Mouse (Mus musculus): ENCODE measurements at regions not wholly inside any gene's neighbourhood (a gene's known extent, or its start where the extent isn't known, plus 50 kb on each side); places are given as distances from the start of the nearest gene placed in this dataset.
"Not testable (repeated sequence)": the region's sequence is repeated elsewhere in the genome, so short reads cannot be mapped to it uniquely, and the experiment has no call there.

DNA sequence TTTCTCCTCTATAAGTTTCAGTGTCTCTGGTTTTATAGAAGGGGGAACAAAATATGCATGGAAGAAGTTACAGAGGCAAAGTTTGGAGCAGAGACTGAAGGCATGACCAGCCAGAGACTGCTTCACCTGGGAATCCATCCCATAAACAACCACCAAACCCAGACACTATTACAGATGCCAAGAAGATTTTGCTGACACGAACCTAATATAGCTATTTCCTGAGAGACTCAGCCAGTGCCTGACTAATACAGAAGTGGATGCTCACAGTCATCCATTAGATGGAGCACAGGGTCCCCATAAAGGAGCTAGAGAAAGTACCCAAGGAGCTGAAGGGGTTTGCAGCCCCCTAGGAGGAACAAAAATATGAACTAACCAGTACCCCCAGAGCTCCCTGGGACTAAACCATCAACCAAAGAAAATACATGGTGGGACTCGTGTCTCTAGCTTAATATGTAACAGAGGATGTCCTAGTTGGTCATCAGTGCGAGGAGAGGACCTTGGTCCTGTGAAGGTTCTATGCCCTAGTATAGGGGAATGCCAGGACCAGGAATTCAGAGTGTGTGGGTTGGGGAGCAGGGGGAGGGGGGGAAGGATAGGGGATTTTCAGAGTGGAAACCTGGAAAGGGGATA, 621.2 kb upstream of the Msl3l2 start:
- not testable (repeated sequence) for H3K27ac ChIP-seq (ENCODE audit: low read length); H3K9ac ChIP-seq (ENCODE audit: low read length); H3K27me3 ChIP-seq (ENCODE audit: control insufficient read depth, insufficient read depth, low read depth, low read length); H3K4me2 ChIP-seq (ENCODE audit: low read depth, low read length); H3K4me1 ChIP-seq (replicated peaks; ENCODE audit: control insufficient read depth, insufficient read depth, low read length); H3K36me3 ChIP-seq (ENCODE audit: control insufficient read depth, insufficient read depth, low read length); H3K4me3 ChIP-seq (ENCODE audit: low read length); ATAC-seq (ENCODE audit: low read depth); H3K9me3 ChIP-seq (ENCODE audit: control insufficient read depth, low read length)
- WGBS = 73% methylated on average over 3 of the region's 3 CpGs

DNA sequence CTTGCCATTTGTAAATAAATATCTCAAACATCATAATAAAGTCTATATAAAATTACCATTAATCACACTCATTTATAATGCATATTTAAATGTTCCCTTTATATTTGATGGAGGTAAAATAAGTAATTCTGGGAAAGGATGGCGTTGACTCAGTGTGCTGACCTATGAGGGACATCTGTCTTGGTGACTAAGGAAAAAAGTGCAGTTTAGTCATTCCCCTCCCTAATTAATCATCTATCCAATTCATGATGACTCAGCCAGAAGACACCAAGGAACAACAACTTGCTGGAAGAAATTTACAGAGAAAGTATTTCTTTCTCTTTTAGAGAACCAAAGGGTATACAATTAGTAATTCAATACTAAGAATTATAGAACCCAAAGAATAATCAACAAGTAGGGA, 584.0 kb upstream of the Msl3l2 start:
- Histone ChIP-seq H3K36me3 (ENCODE audit: control insufficient read depth, insufficient read depth, low read length) (no peaks in the 10 kb centered on the region), H3K4me3 (ENCODE audit: low read length) (no peak overlapping the region), H3K4me2 (ENCODE audit: low read depth, low read length) (no peak overlapping the region), H3K27me3 (ENCODE audit: control insufficient read depth, insufficient read depth, low read depth, low read length) (no peaks in the 10 kb centered on the region), H3K9ac (ENCODE audit: low read length) (no peak overlapping the region), H3K27ac (ENCODE audit: low read length) (no peak overlapping the region), H3K9me3 (ENCODE audit: control insufficient read depth, low read length) (no peaks in the 10 kb centered on the region), H3K4me1 (replicated peaks; ENCODE audit: control insufficient read depth, insufficient read depth, low read length) (no peaks in the 10 kb centered on the region)
- no peak for ATAC-seq (ENCODE audit: low read depth)
- WGBS = 63% methylated on average over 1 of the region's 1 CpGs

DNA sequence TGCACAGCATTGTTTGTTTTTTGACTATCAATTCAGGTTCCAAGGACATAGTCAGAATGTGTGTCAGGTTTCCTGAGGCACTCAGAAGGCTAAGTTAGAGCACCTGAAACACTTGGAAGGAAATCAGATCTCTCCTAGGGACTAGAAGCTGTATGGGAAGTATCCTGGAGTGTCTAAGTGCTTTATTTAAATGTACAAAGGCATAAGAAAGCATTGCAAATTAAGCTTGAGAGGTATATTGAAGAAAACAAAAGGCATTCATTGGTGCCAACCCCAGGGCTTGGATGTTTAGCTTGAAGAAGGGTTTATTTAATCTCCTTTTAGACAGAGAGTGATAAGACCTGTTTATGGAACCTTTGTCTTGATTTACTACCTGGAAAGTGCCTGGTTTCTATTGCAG, 569.3 kb upstream of the Msl3l2 start:
- Histone ChIP-seq H3K4me3 (ENCODE audit: low read length) (no peak overlapping the region), H3K4me2 (ENCODE audit: low read depth, low read length) (no peak overlapping the region), H3K9me3 (ENCODE audit: control insufficient read depth, low read length) (no peaks in the 10 kb centered on the region), H3K27ac (ENCODE audit: low read length) (no peak overlapping the region), H3K36me3 (ENCODE audit: control insufficient read depth, insufficient read depth, low read length) (no peaks in the 10 kb centered on the region), H3K4me1 (replicated peaks; ENCODE audit: control insufficient read depth, insufficient read depth, low read length) (no peaks in the 10 kb centered on the region), H3K9ac (ENCODE audit: low read length) (no peak overlapping the region), H3K27me3 (ENCODE audit: control insufficient read depth, insufficient read depth, low read depth, low read length) (no peaks in the 10 kb centered on the region)
- no peak for ATAC-seq (ENCODE audit: low read depth)

DNA sequence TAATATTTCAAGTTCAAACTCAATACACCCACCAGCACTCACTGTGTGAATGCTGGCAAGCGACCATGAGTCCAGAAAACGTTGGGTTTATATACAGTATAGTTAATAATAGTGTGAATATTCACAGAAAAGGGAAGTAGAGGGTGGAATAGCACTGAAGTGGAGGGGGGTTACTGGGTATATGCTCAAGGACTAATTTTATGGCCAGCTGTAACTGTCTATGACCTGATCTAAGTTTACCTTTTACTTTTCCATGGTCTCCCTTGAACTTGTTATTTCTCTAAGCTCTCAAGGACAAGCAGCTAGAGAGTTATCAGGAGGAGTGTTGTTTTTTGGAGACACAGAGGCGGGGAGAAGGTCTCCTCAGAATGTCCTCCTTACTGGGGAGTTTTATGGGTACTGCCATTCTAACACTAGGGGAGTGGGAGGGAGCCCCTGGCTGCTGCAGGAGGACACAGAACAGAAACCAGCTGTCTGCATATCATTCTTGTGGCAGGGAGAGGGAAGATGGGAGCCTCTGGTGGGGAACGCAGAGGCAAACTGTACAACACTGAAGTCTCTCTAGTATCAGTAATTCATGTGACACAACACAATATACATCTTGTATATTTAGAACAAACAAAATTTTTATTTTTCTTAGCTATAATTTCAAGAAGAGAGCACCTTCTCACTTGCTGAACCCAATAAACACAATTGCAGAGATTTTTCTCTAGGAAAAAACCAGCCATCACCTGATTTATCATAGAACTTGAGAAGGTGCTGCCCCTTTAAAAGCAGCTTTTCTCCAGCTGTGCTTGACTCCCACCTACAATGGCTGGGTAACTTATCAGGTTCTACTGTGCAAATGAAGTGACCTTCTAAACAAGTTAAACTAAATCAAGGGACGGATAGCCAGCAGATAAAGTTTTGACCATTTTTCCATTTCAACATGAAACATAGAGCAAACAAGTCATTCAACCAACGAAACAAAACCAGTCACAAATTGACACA, 560.0 kb upstream of the Msl3l2 start:
- H3K9ac ChIP-seq (ENCODE audit: low read length) = no peak overlapping the region
- no peak overlapping the region for H3K4me2 ChIP-seq (ENCODE audit: low read depth, low read length)
- no peak for ATAC-seq (ENCODE audit: low read depth)
- H3K36me3 ChIP-seq (ENCODE audit: control insufficient read depth, insufficient read depth, low read length) = no peaks in the 10 kb centered on the region
- H3K4me1 ChIP-seq (replicated peaks; ENCODE audit: control insufficient read depth, insufficient read depth, low read length) = no peaks in the 10 kb centered on the region
- no peak overlapping the region for H3K27ac ChIP-seq (ENCODE audit: low read length)
- no peaks in the 10 kb centered on the region for H3K27me3 ChIP-seq (ENCODE audit: control insufficient read depth, insufficient read depth, low read depth, low read length)
- no peak overlapping the region for H3K4me3 ChIP-seq (ENCODE audit: low read length)
- 59% methylated on average over 6 of the region's 6 CpGs for WGBS
- no peaks in the 10 kb centered on the region for H3K9me3 ChIP-seq (ENCODE audit: control insufficient read depth, low read length)

DNA sequence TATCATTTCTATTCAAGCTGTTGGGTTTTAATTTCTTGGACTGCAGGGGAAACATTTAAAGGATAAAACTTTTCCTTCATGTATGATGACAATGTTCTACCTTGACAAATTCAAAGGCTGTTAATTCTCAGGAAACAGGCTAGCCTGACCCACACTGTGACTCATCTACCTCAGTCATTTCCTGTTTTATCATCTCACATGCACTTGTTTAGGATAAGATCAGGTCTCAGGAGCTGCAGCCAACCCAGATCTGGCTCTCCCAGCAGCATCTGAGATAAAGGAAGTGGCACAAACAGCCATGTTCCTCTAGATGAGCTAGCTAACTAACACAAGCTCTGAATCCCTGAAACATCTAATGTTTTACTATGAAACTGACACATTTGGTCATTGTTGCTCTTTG, 541.8 kb upstream of the Msl3l2 start:
- H3K4me3 ChIP-seq (ENCODE audit: low read length) = no peak overlapping the region
- no peaks in the 10 kb centered on the region for H3K27me3 ChIP-seq (ENCODE audit: control insufficient read depth, insufficient read depth, low read depth, low read length)
- no peak overlapping the region for H3K4me2 ChIP-seq (ENCODE audit: low read depth, low read length)
- no peak overlapping the region for H3K9ac ChIP-seq (ENCODE audit: low read length)
- no peaks in the 10 kb centered on the region for H3K36me3 ChIP-seq (ENCODE audit: control insufficient read depth, insufficient read depth, low read length)
- ATAC-seq (ENCODE audit: low read depth) = no peak
- H3K4me1 ChIP-seq (replicated peaks; ENCODE audit: control insufficient read depth, insufficient read depth, low read length) = no peaks in the 10 kb centered on the region
- no peaks in the 10 kb centered on the region for H3K9me3 ChIP-seq (ENCODE audit: control insufficient read depth, low read length)
- no peak overlapping the region for H3K27ac ChIP-seq (ENCODE audit: low read length)

DNA sequence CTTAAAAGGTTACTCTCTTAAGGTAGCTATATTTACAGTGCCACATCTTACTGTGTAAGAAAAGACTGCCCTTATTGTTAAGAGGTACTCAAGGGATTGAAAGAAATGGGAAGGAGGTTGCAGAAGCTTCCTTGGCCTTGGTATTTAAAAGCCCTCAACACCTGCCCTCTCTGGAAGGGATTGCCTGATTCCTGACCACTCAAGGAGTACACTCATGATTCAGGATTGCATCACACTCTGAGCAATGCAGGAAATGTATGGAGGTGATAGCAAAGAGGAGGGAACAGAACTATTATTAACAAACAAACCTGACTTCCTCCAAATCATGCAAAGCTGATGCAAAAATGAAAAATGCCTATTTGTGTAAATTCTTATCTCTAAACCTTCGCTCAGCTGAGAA, 534.0 kb upstream of the Msl3l2 start:
- no peaks in the 10 kb centered on the region for H3K9me3 ChIP-seq (ENCODE audit: control insufficient read depth, low read length)
- no peak for ATAC-seq (ENCODE audit: low read depth)
- no peaks in the 10 kb centered on the region for H3K36me3 ChIP-seq (ENCODE audit: control insufficient read depth, insufficient read depth, low read length)
- no peaks in the 10 kb centered on the region for H3K4me1 ChIP-seq (replicated peaks; ENCODE audit: control insufficient read depth, insufficient read depth, low read length)
- H3K4me2 ChIP-seq (ENCODE audit: low read depth, low read length) = no peak overlapping the region
- H3K27me3 ChIP-seq (ENCODE audit: control insufficient read depth, insufficient read depth, low read depth, low read length) = no peaks in the 10 kb centered on the region
- 87% methylated on average over 1 of the region's 1 CpGs for WGBS
- H3K9ac ChIP-seq (ENCODE audit: low read length) = no peak overlapping the region
- H3K27ac ChIP-seq (ENCODE audit: low read length) = no peak overlapping the region
- H3K4me3 ChIP-seq (ENCODE audit: low read length) = no peak overlapping the region

DNA sequence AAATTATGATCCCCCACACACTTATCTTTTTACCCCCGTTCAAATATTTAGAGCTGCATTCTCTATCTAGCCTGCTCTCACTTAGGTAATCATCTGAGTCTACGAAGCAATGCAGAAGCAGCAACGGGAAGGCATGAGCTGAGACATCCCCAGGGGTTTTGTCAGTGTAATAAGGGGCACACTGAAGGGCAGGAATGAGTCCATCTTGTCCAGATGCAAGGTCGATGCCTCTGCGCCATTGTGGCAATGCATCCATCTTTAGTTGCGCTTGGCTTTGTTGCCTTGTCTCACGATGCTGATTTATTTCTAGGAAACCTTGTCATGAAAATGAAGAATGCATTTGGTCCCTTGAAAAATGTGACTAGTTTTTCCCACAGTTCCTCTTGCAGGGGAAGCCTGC, 515.7 kb upstream of the Msl3l2 start:
- no peak overlapping the region for H3K9ac ChIP-seq (ENCODE audit: low read length)
- WGBS = 73% methylated on average over 7 of the region's 7 CpGs
- H3K27ac ChIP-seq (ENCODE audit: low read length) = no peak overlapping the region
- no peaks in the 10 kb centered on the region for H3K4me1 ChIP-seq (replicated peaks; ENCODE audit: control insufficient read depth, insufficient read depth, low read length)
- no peak for ATAC-seq (ENCODE audit: low read depth)
- H3K27me3 ChIP-seq (ENCODE audit: control insufficient read depth, insufficient read depth, low read depth, low read length) = no peaks in the 10 kb centered on the region
- H3K4me2 ChIP-seq (ENCODE audit: low read depth, low read length) = no peak overlapping the region
- no peaks in the 10 kb centered on the region for H3K36me3 ChIP-seq (ENCODE audit: control insufficient read depth, insufficient read depth, low read length)
- H3K4me3 ChIP-seq (ENCODE audit: low read length) = no peak overlapping the region
- no peaks in the 10 kb centered on the region for H3K9me3 ChIP-seq (ENCODE audit: control insufficient read depth, low read length)

DNA sequence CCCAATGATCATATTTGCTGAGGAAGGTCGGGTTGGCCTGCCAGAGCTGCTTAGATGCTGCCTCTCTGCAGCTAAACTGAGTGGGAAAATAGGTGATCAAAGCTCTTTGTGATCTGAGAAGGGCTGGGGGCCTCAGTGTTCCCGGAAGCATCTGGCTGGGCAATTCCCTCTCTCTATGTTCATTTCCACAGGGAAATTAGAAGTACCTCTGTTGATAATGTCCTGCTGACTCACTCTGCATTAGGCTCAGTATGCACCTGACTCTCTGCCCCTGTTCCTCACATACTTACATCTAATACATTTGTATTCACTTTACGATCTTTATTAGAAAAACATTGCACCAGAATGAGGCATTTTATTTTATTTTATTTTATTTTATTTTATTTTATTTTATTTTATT, 514.8 kb upstream of the Msl3l2 start:
- Histone ChIP-seq H3K4me3 (ENCODE audit: low read length) (no peak overlapping the region), H3K4me2 (ENCODE audit: low read depth, low read length) (no peak overlapping the region), H3K4me1 (replicated peaks; ENCODE audit: control insufficient read depth, insufficient read depth, low read length) (no peaks in the 10 kb centered on the region), H3K9ac (ENCODE audit: low read length) (no peak overlapping the region), H3K27ac (ENCODE audit: low read length) (no peak overlapping the region), H3K27me3 (ENCODE audit: control insufficient read depth, insufficient read depth, low read depth, low read length) (no peaks in the 10 kb centered on the region), H3K9me3 (ENCODE audit: control insufficient read depth, low read length) (no peaks in the 10 kb centered on the region), H3K36me3 (ENCODE audit: control insufficient read depth, insufficient read depth, low read length) (no peaks in the 10 kb centered on the region)
- 58% methylated on average over 3 of the region's 3 CpGs for WGBS
- no peak for ATAC-seq (ENCODE audit: low read depth)

DNA sequence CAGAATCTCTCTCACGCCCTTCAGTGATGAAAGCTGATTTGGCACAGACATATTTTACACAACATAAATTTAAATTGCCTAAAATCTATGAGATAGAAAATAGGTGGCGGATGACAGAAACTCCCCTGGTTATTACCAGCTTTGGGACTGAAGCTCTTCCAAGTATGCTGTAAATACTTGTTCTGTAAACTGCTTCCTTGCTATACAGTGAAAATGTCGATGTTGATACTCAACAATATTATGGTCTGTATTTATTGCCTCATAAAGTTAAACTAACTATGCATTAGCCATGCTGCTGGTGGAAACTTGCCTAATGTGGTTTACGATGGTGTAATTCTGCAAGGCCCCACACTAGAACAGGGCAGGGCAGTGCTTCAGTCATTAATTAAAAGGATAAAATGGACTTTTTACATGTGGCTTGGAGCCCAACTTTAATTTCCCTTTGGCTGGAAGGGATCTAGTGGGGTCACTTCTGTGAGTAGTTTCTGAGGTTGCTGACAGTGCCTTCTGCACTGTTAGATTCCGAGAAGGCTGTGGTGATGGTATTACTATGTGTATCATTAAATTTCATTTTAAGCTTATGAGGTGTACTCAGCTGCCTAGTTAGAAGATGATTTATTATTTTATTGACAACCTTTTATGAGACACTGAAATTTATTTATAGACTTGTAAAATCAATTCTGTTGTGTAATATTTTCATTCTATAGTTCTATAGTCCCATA, 482.0 kb upstream of the Msl3l2 start:
- no peak overlapping the region for H3K9ac ChIP-seq (ENCODE audit: low read length)
- no peaks in the 10 kb centered on the region for H3K27me3 ChIP-seq (ENCODE audit: control insufficient read depth, insufficient read depth, low read depth, low read length)
- no peak overlapping the region for H3K27ac ChIP-seq (ENCODE audit: low read length)
- H3K9me3 ChIP-seq (ENCODE audit: control insufficient read depth, low read length) = peaks cover 5% of the 10 kb centered on the region; the same call in 1 of the 2 replicates
- no peak overlapping the region for H3K4me2 ChIP-seq (ENCODE audit: low read depth, low read length)
- peak; percentile 93 for ATAC-seq (ENCODE audit: low read depth)
- no peaks in the 10 kb centered on the region for H3K4me1 ChIP-seq (replicated peaks; ENCODE audit: control insufficient read depth, insufficient read depth, low read length)
- H3K4me3 ChIP-seq (ENCODE audit: low read length) = no peak overlapping the region
- no peaks in the 10 kb centered on the region for H3K36me3 ChIP-seq (ENCODE audit: control insufficient read depth, insufficient read depth, low read length)
- WGBS = 42% methylated on average over 5 of the region's 5 CpGs

All from lung, embryonic 16.5 days (tissue).